Mouse (Mus musculus) frontal cortex, postnatal 25 days (tissue): ENCODE results near the gene Gm12394.
"Not testable (repeated sequence)": the region's sequence is repeated elsewhere in the genome, so short reads cannot be mapped to it uniquely, and the experiment has no call there.

ENCODE experiments used
- DNase-seq, 2 experiments: peaks; one replicate each; pipeline ENCODE4 v3.0.0; 2022; ENCODE audit warnings: low spot score in 2 of 2

The Gm12394 gene

DNA sequence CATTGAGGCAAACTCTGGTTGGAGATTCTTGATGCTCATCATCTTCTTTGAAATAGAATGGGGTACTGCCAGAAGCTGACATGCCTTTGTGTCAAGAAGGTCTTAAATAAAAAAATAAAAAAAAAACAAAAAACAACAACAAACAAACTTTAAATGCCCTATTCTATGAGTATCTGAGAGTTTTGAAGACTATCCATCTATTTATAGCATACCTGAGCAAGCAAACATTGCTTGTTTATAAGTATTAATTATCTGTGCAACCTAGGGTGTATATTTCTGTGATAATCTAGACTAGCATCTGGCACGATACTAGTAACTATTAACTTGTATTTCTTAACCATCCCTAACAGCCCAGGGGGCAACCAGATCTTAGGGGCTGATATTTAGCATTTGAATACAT, at the start of gene Gm12394:
Gene Gm12394, minus strand, starts transcription at position 101 of the 400 bp plus-strand sequence.
- not testable (repeated sequence) for DNase-seq

DNA sequence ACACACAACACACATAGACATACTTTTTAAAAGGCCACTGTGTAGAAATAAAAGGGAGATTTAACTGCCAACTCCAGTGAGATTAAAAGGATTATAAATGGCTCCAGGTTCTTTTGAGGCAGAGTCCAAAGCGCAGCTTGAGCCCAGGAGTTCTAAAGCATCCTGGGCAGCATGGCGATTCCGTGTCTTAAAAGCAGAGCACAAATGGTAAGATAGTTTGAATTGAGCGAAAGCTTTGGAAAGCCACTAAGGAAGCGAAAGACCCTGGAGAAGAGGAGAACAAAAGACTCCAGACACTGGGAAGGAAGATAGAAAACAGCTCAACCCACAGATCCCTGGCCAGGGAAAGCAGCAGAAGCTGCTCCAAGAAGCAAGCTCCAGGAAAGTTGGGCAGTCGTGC, 48.4 kb upstream of the Gm12394 start:
- DNase-seq: no peak

DNA sequence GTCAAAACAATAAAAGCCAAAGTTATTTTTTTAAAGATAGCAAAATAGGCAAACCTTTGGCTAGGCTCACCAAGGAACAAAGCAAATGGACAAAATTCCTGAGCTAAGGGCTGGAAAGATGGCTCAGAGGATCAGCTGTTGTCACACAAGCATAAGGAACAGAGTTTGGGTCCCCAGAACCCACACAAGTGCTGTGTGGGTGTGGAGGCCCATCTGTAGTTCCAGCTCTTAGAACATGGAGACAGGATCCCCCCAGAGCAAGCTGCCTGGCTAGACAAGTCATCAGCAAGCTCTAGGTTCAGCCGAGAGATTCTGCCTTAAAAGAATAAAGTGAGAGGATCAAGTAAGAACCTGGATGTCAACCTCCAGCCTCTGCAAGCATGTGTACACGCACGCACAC, 48.0 kb upstream of the Gm12394 start:
- no peak for DNase-seq

GRCm38 (mm10) chr4:42903942-42904341, 47.4 kb upstream of the Gm12394 start:
- DNase-seq: no peak

GRCm38 (mm10) chr4:42902730-42903129, 46.2 kb upstream of the Gm12394 start:
- DNase-seq: no peak

- DNase-seq: no peak
Observed at GRCm38 (mm10) chr4:42902174-42902573, 45.6 kb upstream of the Gm12394 start.

DNA sequence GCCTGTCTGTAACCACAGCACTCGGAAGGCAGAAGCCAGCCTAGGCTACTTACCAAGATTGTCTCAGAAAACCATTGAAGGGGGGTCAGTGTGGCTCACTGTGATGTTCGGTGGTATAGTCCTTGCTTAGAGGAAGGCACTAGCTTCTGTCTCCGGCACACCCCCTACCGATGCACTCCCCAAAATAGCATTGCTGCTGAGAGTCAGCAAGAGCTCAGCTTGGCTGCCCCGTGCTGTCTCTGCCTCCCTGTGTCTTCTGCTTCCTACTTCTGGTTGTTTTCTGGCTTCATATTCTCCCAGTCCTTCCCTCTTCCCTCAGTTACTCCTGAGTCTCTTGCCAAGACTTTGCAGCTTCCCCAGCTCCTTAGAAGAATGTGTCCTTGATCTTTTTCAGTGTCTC, 44.3 kb upstream of the Gm12394 start:
- no peak for DNase-seq

DNA sequence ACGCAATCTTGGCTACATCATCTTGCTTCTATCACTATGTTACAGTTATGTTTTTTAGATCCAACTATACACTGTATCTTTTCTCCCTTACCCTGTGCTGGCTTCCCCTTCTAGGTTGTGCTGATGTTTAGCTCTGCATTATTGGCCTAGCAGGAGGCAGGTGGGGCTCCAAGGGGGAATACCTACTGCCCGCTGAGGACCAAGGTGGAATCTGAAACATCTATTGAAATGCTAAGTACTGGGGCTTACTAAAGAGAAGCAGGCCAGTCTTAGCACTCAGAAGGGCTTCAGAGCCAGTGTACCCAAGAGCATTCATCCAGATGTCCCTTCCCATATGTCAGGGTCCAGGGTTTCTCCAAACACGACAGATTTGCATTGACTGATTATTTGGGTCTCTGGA, 42.3 kb upstream of the Gm12394 start:
- no peak for DNase-seq

DNA sequence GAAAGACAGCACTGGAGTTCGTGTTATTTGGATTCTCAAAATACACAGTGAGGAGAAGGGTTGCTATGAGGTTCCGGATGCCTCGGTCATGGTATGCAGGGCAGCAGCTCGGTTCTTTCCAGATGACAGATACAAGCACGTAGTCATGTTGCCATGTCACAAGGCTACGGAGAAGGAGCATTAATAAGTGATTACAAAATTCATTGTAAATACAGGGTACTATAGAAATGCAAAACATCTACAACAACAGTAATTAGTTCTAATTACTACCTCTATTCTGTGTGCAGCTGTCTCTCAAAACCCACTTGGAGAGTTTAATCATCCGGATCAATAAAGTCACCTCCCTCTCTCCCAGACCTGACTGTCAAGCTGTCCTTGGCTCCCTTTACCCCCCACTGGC, 38.5 kb upstream of the Gm12394 start:
- DNase-seq: no peak

DNA sequence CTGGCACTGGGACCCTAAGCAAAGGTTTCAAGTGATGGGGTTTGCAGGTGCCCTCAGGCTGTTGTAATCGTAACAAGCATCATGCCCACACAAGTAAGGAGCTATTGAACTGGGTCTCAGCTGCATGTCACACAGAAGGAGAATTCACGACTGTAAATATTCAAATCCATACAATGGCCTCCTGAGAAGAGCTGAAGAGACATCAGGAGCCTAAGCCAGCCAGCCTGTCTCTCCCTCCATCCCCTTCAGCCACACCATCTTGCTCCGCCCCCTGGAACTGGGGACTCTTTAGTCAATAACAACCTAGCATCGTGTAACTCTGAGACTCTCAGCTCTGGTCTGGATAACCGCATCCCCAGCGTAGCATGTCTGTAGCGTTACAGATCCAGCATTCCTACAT, 34.6 kb upstream of the Gm12394 start:
- DNase-seq: no peak

GRCm38 (mm10) chr4:42888806-42889205, 32.2 kb upstream of the Gm12394 start:
- no peak for DNase-seq

DNA sequence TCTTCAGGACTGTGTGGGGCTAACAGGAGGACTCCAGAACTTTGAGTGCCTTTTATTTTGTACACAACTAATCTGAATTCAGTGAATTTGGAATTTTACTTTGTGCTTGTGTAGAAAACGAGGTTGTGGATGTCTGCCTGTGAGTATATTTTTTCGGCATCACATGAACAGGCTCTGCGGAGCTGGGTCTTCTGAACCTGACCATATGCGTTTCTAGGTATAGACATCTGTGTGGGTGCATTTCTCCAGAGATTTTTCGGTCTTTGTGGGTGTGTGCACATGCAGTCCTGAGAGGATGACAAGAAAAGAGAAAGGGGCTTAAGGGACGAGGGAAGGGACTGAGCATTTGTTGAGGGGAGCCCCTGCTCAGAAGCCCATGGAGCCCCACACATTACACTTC, 30.4 kb upstream of the Gm12394 start:
- no peak for DNase-seq

DNA sequence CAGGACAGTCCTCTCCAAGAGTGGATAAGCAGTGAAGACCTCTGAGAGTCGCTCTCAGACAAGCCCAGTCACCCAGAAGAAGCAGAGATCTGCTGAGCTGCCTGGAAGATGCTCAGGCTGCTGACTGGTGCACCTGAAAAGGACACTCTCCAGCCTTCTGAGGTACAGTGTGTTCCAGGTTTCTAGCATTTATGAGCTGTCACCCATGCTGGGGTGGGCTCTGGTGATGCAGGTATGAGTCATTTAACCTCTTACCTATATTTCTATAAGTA, 24.0 kb upstream of the Gm12394 start:
- DNase-seq: no peak

DNA sequence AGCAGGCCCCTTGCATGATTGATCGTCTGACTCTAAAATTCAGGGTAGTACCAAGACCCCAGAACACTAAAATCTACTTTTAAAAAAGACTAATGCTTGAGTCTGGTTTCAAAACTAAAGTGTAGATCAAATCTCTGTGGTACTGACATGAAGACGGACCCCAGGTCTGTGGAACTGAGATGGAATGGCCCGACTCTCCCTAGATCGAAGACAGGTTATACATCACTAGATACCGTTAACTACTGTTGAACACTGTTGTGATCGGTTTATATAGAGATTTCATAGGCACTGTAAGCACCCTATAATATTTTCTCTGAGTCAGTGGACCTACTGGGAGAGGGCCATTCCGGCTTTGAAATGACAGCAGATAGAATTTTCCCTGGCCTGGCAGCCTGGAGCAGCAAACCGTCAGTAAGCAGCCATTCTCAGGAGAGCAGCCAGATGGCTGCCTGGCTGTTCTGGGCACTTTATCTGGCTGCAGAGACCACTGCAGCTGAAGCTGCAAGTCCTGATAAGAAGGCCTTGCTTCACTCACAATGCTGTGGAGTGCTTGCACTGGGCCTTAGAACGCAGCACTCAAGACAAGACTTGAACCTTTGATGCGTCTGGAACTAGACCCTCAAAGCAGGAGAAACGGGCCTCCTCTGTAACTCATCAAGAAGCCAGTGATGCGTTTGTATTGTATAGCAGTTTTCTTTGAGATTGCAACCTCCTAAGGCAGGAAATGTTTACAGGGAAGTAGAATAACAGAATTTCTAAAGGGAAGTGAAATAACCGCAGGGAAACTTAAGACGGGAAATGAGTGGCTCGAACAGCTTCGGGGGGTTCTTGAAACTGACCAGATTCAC, 23.5 kb upstream of the Gm12394 start:
- no peak for DNase-seq

DNA sequence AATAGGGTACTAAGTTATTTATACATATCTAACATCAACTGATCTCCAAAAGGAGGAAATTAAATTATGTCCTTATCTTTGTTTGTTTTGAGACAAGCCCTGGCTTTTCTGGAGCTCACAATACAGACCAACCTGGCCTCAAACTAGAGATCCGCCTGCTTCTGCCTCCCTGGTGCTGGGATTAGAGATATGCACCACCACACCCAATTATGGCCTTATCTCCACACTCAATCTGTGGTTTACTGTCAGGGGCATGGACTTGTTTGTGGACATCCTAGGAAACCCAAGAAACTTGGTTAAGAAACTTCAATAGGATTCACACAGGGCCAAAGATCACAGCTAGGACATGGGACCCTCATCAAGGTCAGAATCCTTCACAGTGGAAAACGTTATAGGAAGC, 21.1 kb upstream of the Gm12394 start:
- DNase-seq: no peak

GRCm38 (mm10) chr4:42876586-42877291, 20.2 kb upstream of the Gm12394 start:
- peak in 1 of 2 experiments; percentile 37 for DNase-seq

DNA sequence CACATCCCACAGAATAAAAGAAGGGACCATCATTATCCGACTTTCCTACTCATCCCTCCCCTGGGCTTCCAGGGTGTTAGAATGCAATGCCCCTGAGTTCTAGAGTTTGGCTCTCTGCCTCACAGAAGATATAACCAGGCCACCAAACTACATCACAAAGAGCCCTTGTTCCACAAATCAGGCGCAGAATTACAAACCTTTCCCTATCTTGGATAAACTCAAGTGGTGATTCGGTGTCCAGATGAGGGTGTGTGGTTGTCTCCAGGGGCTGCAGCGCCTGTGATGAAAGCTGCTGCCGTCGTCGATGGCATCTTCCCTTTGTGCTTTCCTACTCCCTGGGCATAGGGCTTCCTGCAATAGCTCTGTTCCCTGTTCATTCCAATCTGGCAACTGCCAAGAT, 17.6 kb upstream of the Gm12394 start, which contains the start of gene Fam205c:
Gene Fam205c, minus strand, starts transcription at position 101 of the 400 bp plus-strand sequence.
- DNase-seq: no peak

- no peak for DNase-seq
Observed at GRCm38 (mm10) chr4:42872746-42873435, 16.3 kb upstream of the Gm12394 start.

DNA sequence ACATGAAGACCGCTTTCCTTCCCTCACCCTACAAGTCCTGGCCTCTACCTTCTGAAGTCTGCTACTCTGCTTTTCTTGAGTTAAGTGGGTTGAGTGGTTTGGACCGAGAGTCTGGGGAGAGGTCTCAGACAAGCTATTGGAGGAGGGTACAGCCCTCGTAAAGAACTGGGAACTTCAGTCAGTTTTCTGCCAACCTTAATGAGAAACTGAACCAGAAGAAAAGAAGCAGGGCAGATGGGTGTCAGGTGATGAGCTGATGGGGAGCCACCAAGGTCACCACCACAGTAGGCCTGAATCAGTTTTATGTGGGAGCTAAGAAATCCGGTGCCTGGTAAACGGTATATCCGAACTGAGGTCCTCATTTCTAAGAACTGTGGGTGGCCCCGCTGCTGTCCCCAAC, 15.6 kb upstream of the Gm12394 start:
- no peak for DNase-seq

GRCm38 (mm10) chr4:42870748-42871147, 14.2 kb upstream of the Gm12394 start:
- no peak for DNase-seq

DNA sequence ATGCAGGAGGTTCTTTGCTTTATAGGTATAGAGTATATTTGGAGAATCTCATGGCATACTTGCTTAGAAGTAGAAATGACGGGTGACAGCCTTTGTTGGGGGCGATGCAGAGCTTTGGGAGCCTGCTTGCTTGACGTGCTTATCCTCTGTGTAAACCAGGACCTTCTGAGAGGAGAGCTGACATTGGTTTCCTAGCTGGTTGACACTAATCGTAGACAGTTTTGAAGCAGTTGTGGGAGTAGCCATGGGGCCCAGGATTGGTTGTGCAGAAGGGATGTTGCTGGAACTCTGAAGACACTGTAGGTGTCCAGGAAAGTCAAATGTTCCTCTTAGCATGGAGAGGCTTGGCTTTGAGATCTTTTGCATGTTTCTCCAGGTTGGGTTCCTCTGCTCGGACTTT, 11.6 kb upstream of the Gm12394 start:
- DNase-seq: no peak

GRCm38 (mm10) chr4:42867390-42867789, 10.8 kb upstream of the Gm12394 start:
- no peak for DNase-seq

DNA sequence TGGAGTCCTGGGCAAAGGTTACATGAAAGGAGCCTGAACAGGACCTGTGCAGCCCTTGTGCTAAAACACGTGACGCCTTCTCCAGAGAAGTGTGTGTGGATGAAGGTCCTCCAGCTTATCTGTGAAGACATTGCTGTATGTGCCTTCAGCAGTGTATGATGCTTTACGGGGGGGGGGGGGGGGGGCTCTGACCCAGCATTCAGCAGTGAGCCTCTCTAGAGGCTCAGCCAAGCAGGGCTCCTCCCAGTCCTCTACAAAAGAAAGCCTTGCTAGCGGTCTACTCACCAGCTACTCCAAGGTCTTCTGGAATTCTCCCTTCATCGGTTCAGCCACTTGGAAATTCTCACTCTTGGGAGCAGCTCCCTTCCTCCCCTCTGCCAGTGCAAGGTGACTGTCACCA, 6.9 kb upstream of the Gm12394 start:
- DNase-seq: not testable (repeated sequence)
